Mouse (Mus musculus): Measurements from ENCODE around the gene Olfml3. TPM values are rescaled to one million over a fixed set of nuclear protein-coding genes. Genes with fewer than 3 reads are reported as not detected.
A peak's percentile ranks its signal among the peaks of the same experiment; 100 is the strongest.

Olfml3 gene
- polyA plus RNA-seq, 1 experiment = 60.5 TPM

DNA sequence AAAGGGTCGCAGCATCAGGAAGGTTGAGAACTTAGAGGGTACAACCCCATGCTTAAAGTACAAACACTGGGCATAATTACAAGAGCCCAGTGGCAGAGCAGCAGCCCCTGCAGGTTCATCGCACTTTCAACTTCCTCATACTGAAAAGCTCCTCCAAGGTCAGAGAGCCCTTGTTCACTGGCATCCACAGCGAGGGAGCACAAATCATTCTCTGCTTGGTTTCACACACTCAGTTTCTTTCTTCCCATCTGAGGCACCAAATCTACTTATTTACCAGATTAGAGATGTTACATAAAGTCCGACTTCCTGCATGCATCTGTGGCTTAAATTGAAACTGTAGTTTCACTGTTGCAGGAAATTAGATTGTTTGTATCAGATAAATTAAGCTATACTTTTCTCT lies 35.0 kb upstream of the Olfml3 start:
- no peak overlapping the region for H3K4me3 ChIP-seq (ENCODE audit: insufficient read depth, low read length)
- TF ChIP-seq POLR2A (IDR thresholded peaks at IDR 0.05; ENCODE audit: low read depth, low read length) (no peak), CTCF (IDR thresholded peaks at IDR 0.05; ENCODE audit: borderline replicate concordance, insufficient read depth, low read length) (no peak)
- no peak overlapping the region for H3K27ac ChIP-seq (ENCODE audit: insufficient read depth, low read length)
- no peaks in the 10 kb centered on the region for H3K4me1 ChIP-seq (ENCODE audit: control insufficient read depth, insufficient read depth, low read length)

DNA sequence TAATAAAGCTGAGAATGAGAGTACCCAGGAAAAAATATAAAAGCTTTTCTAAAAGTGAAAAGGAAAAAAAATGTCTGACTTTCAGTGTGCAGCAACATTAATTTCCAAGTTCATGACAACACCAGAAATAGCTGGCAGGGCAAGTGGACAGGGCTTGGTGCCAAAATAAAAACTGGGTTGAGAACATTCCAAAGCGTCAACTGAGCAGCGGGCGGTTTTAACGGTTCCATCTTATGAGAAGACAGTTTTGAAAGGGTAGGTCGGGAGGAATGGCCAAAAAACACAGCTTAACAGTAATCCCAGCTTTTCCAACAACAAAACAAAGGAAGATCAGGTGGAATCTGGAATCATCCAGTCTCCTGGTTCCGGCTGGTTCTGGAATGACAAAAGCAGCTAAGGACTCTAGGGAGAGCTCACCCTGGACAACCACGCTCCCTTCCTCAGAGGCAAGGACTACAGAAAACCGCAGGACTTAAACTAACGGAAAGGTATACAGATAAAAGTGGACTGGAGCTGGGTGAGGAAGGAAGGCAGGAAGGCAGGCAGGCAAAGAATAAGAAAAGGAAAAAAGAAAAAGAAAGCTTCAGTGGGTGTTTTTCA lies 33.8 kb upstream of the Olfml3 start:
- H3K4me3 ChIP-seq (ENCODE audit: insufficient read depth, low read length) = no peak overlapping the region
- H3K27ac ChIP-seq (ENCODE audit: insufficient read depth, low read length) = peak overlapping the region; percentile 59
- no peaks in the 10 kb centered on the region for H3K4me1 ChIP-seq (ENCODE audit: control insufficient read depth, insufficient read depth, low read length)
- no peak for TF ChIP-seq POLR2A (IDR thresholded peaks at IDR 0.05; ENCODE audit: low read depth, low read length)
- TF ChIP-seq CTCF (IDR thresholded peaks at IDR 0.05; ENCODE audit: borderline replicate concordance, insufficient read depth, low read length) = no peak

DNA sequence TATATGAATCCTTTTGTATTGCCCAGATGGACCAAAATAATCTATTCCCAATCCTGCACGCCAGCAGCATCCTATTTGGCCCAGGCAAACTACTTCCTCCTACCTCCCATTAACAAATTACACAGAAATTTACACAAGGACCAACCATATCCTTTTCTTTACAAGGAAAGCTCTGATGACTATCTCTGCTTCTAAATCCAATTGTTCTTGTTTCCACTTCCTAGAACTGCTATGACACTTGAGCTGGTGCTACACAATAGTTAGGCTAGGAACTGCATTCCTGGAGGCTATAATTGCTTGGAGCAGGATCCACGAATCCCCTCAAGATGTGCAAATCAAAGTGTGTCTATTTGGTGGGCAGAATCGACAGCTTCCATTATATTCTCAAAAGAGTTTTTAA lies 29.0 kb upstream of the Olfml3 start:
- no peaks in the 10 kb centered on the region for H3K4me1 ChIP-seq (ENCODE audit: control insufficient read depth, insufficient read depth, low read length)
- no peak for TF ChIP-seq CTCF (IDR thresholded peaks at IDR 0.05; ENCODE audit: borderline replicate concordance, insufficient read depth, low read length)
- H3K27ac ChIP-seq (ENCODE audit: insufficient read depth, low read length) = no peak overlapping the region
- H3K4me3 ChIP-seq (ENCODE audit: insufficient read depth, low read length) = no peak overlapping the region

DNA sequence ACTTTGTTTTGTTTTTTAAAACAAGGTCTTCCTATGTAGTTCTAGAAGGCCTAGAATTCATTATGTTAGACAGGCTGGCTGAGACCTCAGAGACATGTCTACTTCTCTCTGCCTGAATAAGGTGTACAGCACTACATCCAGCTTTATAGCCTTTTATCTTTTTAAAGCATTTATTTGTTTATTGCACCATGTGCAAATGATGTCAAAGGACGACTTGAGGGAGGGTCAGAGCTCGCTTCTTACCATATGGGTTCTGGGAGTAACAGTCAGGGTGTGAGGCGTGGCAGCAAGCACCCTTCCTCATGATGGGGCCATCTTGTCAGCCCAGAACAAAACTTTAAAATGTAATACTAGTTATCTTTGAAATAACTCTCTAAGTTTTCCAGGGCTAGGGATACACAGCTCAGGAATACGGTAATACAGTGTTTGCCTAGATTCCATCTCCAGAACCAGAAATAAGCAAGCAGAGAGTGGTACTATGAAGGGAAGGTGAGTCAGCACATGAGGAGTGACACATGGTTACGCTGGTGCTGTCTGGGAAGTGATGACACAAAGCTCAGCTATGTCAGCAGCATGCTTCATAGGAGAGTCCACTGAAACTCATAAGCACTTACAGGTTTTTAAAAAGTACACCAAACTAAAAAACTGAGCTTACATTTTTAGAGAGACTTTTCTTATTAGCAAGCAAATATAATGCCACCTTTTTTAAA lies 21.6 kb upstream of the Olfml3 start:
- no peak overlapping the region for H3K4me3 ChIP-seq (ENCODE audit: insufficient read depth, low read length)
- H3K27ac ChIP-seq (ENCODE audit: insufficient read depth, low read length) = peak overlapping the region; percentile 37; the same call in 1 of the 2 replicates
- H3K4me1 ChIP-seq (ENCODE audit: control insufficient read depth, insufficient read depth, low read length) = peaks cover 7% of the 10 kb centered on the region
- TF ChIP-seq CTCF (IDR thresholded peaks at IDR 0.05; ENCODE audit: borderline replicate concordance, insufficient read depth, low read length) (no peak), POLR2A (IDR thresholded peaks at IDR 0.05; ENCODE audit: low read depth, low read length) (no peak)

DNA sequence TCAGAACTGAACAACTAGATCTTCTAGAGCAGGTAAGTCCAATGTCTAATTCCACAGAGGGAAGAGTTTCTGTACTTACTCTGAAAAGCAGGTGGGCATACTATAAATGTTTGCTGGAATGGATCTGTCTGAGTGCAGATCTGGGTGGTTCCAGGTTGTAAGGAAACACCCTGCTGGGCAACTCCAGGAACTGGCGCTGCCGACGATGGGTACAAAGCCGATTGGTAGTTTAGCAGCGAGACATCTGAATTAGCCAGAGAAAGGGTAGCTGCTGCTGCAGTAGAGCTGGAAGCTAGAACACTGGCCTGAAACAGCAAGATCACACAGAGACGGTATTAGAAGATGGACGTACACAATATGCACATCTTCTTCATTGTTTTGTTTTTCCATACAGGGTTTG lies 20.7 kb upstream of the Olfml3 start:
- peaks cover 7% of the 10 kb centered on the region for H3K4me1 ChIP-seq (ENCODE audit: control insufficient read depth, insufficient read depth, low read length)
- TF ChIP-seq POLR2A (IDR thresholded peaks at IDR 0.05; ENCODE audit: low read depth, low read length) = no peak
- no peak for TF ChIP-seq CTCF (IDR thresholded peaks at IDR 0.05; ENCODE audit: borderline replicate concordance, insufficient read depth, low read length)

DNA sequence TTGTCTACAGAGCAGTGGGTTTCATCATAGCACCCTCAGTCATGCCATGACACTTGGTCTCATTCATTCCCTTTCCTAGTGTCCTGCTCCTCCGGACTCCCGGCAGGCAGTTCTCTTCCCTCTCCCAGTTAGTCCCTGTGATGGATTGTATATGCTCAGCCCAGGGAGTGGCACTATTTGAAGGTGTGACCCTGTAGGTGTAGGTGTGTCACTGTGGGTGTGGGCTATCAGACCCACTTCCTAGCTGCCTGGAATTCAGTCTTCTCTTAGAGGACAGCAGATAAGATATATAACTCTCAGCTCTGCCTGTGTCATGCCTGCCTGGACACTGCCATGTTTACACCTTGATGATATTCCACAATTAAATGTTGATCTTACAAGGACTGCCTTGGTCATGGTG lies 19.1 kb upstream of the Olfml3 start:
- H3K4me1 ChIP-seq (ENCODE audit: control insufficient read depth, insufficient read depth, low read length) = peaks cover 7% of the 10 kb centered on the region
- TF ChIP-seq CTCF (IDR thresholded peaks at IDR 0.05; ENCODE audit: borderline replicate concordance, insufficient read depth, low read length) = no peak
- TF ChIP-seq POLR2A (IDR thresholded peaks at IDR 0.05; ENCODE audit: low read depth, low read length) = no peak
- no peak overlapping the region for H3K27ac ChIP-seq (ENCODE audit: insufficient read depth, low read length)
- H3K4me3 ChIP-seq (ENCODE audit: insufficient read depth, low read length) = no peak overlapping the region

More for the DNA sequence above, 20.7 kb upstream of the Olfml3 start:
- H3K4me3 ChIP-seq (ENCODE audit: insufficient read depth, low read length) = no peak overlapping the region
- H3K27ac ChIP-seq (ENCODE audit: insufficient read depth, low read length) = no peak overlapping the region

DNA sequence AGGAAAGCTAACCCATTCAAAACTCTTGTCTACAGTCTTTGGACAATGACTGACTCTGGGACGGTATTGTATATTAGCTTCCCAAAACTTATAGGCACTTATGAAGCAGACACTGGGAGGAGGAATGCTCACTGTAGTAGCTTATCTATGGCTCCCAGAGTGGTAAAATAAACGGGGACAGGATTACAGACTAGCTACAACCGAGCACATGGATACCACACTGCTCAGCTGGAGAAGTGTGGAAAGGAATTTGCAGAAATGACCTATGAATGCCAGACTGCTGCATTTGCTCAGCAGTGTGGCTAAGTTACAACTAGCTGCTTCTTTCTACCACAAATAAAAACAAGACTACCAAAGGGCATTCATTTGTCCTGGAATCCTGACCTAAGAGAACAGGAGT lies 17.6 kb upstream of the Olfml3 start:
- TF ChIP-seq CTCF (IDR thresholded peaks at IDR 0.05; ENCODE audit: borderline replicate concordance, insufficient read depth, low read length) = no peak
- no peak for TF ChIP-seq POLR2A (IDR thresholded peaks at IDR 0.05; ENCODE audit: low read depth, low read length)
- no peak overlapping the region for H3K4me3 ChIP-seq (ENCODE audit: insufficient read depth, low read length)

DNA sequence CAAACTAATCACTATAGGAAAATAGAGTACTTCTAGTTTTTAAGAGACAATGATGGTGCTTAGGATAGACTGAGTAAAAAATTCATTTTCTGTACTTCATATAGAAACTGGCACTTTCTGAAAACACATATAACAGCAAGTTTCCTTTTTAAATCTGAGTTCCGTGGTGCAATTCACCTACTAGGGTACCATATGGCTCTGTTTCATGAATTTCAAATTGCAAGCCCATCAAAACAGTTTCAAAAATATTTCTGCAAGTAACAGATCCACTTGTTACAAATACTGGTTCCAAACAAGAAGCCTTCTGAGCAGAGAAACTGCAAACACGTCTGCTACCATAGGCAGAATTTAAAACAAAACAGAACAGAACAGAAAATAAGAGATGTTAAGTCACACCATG lies 13.8 kb upstream of the Olfml3 start:
- H3K27ac ChIP-seq (ENCODE audit: insufficient read depth, low read length) = no peak overlapping the region
- no peaks in the 10 kb centered on the region for H3K4me1 ChIP-seq (ENCODE audit: control insufficient read depth, insufficient read depth, low read length)
- no peak overlapping the region for H3K4me3 ChIP-seq (ENCODE audit: insufficient read depth, low read length)
- no peak for TF ChIP-seq POLR2A (IDR thresholded peaks at IDR 0.05; ENCODE audit: low read depth, low read length)
- TF ChIP-seq CTCF (IDR thresholded peaks at IDR 0.05; ENCODE audit: borderline replicate concordance, insufficient read depth, low read length) = no peak

More for the DNA sequence above, 17.6 kb upstream of the Olfml3 start:
- peaks cover 6% of the 10 kb centered on the region for H3K4me1 ChIP-seq (ENCODE audit: control insufficient read depth, insufficient read depth, low read length)
- no peak overlapping the region for H3K27ac ChIP-seq (ENCODE audit: insufficient read depth, low read length)

DNA sequence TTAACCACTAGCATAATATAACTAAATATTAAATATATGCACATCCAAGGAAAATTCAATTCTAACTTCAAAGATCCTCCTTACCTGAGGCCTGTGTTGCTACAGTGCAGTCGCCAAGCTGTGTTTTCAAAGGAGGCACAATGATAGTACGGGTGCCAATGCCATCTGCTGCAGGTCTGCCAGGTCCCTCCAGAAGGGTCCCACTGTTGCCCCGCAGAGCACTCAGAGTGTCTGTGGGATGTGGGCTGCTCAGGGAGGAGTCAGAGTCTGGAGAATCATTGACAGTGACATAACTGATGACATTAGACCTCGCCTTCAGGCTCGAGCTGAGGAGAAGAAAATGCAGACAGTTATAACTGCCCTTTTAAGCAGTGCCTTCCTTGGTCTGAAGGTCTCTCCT lies 8.9 kb upstream of the Olfml3 start:
- H3K4me3 ChIP-seq (ENCODE audit: insufficient read depth, low read length) = no peak overlapping the region
- no peaks in the 10 kb centered on the region for H3K4me1 ChIP-seq (ENCODE audit: control insufficient read depth, insufficient read depth, low read length)
- TF ChIP-seq CTCF (IDR thresholded peaks at IDR 0.05; ENCODE audit: borderline replicate concordance, insufficient read depth, low read length) = no peak
- no peak for TF ChIP-seq POLR2A (IDR thresholded peaks at IDR 0.05; ENCODE audit: low read depth, low read length)
- H3K27ac ChIP-seq (ENCODE audit: insufficient read depth, low read length) = no peak overlapping the region

DNA sequence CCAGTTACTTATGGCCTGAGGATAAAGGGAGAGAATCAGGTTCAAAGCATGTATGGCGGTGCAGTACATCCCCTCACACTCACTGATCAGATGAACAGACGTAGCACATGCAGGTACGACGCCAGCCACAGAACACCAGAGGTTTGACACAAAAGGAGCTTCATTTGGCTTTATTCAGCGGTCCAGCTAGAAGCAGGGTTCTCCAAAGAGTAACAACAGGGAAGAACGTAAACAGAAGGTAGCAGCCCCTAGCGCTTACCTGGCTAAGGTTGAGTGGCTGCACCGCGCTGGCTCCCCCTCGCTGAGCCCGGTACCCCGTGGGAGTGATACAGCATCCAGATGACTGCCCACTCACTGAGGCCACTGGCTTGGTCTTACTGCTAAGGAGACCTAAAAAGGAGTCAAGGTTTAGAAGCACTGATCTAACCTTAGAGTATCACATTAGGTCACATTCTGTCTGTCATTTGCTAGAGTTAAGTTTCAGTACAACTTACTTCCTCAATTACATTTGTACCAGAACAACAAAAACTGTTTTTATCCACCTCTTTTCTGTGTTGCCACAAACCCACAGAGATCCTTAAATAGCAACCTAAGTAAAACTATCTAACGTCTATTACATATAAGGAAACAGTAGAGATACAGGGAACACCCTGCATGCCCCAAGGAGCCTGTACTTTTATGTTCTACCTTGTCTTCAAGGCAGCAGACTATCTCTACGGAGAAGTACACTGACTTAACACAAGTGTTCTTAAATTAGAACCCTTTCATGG lies 7.4 kb upstream of the Olfml3 start:
- TF ChIP-seq POLR2A (IDR thresholded peaks at IDR 0.05; ENCODE audit: low read depth, low read length) (no peak), CTCF (IDR thresholded peaks at IDR 0.05; ENCODE audit: borderline replicate concordance, insufficient read depth, low read length) (no peak)
- H3K27ac ChIP-seq (ENCODE audit: insufficient read depth, low read length) = no peak overlapping the region
- H3K4me1 ChIP-seq (ENCODE audit: control insufficient read depth, insufficient read depth, low read length) = peaks cover 3% of the 10 kb centered on the region; the same call in 1 of the 2 replicates
- H3K4me3 ChIP-seq (ENCODE audit: insufficient read depth, low read length) = no peak overlapping the region

All from embryonic fibroblast, embryonic 13.5 days (primary cell).